Mouse (Mus musculus) testis, adult 2 months (tissue): ENCODE measurements around the gene Sox6.

ENCODE experiments used
- CTCF ChIP-seq: fragments of 200-500 bp; IDR thresholded peaks from 2 replicates; pipeline ENCODE4 v1.5.1; 2012; ENCODE audit warnings: low read depth, mild to moderate bottlenecking, inconsistent platforms, low read length, moderate library complexity; ENCODE audit not compliant: control insufficient read depth, insufficient read depth, insufficient replicate concordance
- POLR2A ChIP-seq: fragments of 200-500 bp; IDR thresholded peaks from 2 replicates; pipeline ENCODE4 v1.6.1; 2012; ENCODE audit warnings: low read depth, mild to moderate bottlenecking, inconsistent platforms, low read length, moderate library complexity; ENCODE audit not compliant: control insufficient read depth

DNA sequence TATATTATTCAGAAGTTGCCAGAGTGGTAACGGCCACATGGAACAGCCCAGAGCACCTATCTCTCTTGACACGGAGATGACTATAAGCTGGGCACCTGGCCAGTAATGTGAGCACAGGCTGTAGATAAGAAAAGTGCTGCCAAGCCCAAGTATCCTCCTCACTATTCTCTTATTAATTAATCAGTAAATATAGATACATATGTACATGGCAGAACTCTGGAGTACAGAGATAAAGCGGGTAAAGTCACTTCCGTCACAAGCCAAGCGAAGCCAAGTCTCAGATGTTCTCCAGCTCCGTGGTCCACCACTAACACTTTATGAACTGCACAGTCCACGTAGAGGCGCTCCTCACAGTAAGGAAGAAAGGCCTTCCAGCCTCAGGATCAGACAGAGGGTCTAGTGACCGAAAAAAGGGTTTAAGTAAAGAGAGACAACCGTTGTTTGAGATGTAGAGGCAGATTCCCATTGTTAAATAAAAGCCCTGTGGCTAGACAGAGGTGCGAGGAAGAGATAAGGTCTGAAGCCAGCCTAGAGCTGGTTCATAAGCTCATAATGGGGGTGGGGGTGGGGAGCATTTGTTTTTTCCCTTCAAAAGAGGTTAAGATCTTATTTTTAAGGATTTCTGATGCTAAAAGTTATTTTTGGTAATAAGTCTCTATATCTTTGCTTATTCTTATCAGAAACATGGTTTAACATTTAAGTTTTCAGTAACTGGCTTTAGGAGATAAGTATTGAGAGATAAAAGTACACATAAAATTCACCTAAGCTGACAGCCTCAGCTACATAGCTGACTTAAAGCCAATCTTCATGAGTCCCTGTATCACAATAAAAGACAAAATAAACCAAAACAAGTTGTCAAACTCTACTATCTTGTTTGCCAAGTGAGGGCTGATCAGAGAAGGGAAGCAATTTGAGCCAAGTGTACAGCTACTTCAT is 207.4 kb downstream of the Sox6 start:
- TF ChIP-seq CTCF: no peak
- no peak for TF ChIP-seq POLR2A
